ENCODE assay signal across 17 mouse cellular contexts in genomic region chr8:76924150-76924549, GRCm38 (mm10).
"Had no signal": no experiment of that assay in that cellular context is flagged by ENCODE, and none has a peak within 500 bp of the region (broad histone marks: within the 10 kb centered on the region; RNA-seq: fewer than 3 reads in every experiment).

No protein-coding gene starts in this region.

- DNase-seq: left cerebral cortex, postnatal 4 days; liver; liver, embryonic 13.5 days; liver, postnatal 0 days; lung, adult 18-20 months; lung, adult 2 months; lung, embryonic 14.5 days; lung, postnatal 10 days; lung, postnatal 14 days; lung, postnatal 36 days; lung, postnatal 4 days; midbrain, embryonic 14.5 days had no signal

- ATAC-seq: liver, embryonic 12.5 days; liver, postnatal 0 days; lung, postnatal 0 days; midbrain, embryonic 13.5 days; midbrain, embryonic 15.5 days; midbrain, embryonic 16.5 days had no signal
